8 mouse cellular contexts compared by ENCODE assay signal in the genomic region with DNA sequence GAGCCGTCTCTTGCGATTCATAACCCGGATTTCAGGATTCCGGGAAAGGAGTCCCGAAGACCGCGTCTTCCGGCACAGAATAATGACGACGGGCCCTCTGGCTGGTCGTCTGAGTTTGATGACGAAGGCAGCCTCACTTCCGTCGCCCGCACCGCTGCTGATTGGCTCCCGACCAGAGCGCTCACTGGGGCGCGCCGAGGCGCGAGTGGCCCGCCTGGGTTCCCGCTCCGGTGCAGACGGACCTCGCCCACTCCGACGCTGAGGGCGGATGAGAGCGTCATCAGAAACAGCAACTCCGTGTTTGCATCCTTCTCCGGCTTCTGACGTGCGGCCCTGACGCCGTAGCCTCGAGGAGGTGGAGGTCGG. TPM values are rescaled to one million over a fixed set of nuclear protein-coding genes. Genes with fewer than 3 reads are reported as not detected.
DNase-seq lines count a peak whose midpoint lies in the region; ATAC-seq lines count a peak whose summit lies in the region.

A gene (minus strand): TSS at position 90 of the 366 bp plus-strand sequence.
A gene (plus strand): TSS at position 164 of the 366 bp plus-strand sequence.

- ATAC-seq in hindbrain, embryonic 14.5 days (ENCODE audit: low FRiP score) = peak; percentile 92

- peak within 1 kb of the TSS; percentile 53 for H3K4me3 ChIP-seq in hindbrain, embryonic 14.5 days (replicated peaks; ENCODE audit: low read length)

- no peaks in the 10 kb centered on the region for H3K9me3 ChIP-seq in hindbrain, embryonic 14.5 days (ENCODE audit: control insufficient read depth, low read length)

- H3K9ac ChIP-seq in hindbrain, embryonic 14.5 days = peak within 1 kb of the TSS; percentile 65

- peaks cover 54% of the 10 kb centered on the region for H3K36me3 ChIP-seq in hindbrain, embryonic 14.5 days (replicated peaks; ENCODE audit: control insufficient read depth, insufficient read depth)

- H3K4me2 ChIP-seq in hindbrain, embryonic 14.5 days (replicated peaks) = peak within 1 kb of the TSS; percentile 93

- H3K27me3 ChIP-seq in hindbrain, embryonic 14.5 days (ENCODE audit: control insufficient read depth, insufficient read depth, low read length) = no peaks in the 10 kb centered on the region

- H3K4me1 ChIP-seq in hindbrain, embryonic 14.5 days (replicated peaks; ENCODE audit: control insufficient read depth, insufficient read depth, low read length) = peaks cover 21% of the 10 kb centered on the region

- H3K27ac ChIP-seq in hindbrain, embryonic 14.5 days = peak within 1 kb of the TSS; percentile 70

- WGBS in hindbrain, embryonic 14.5 days = 0% methylated on average over 40 of the region's 40 CpGs

- DNase-seq in R1 (ENCODE audit: low read depth, low spot score) = peak; percentile 98
- peak; percentile 98 for DNase-seq in cerebellum, postnatal 25 days
- peak; percentile 95 to 97 for DNase-seq in frontal cortex, postnatal 25 days (ENCODE audit: low spot score in 2 of 2)
- peak; percentile 98 for DNase-seq in hindbrain, embryonic 14.5 days (ENCODE audit: low spot score)
- peak; percentile 97 to 98 for DNase-seq in layer of hippocampus, postnatal 36 days
- DNase-seq in lung, postnatal 36 days = peak; percentile 97
- DNase-seq in retina, postnatal 1 day = peak; percentile 98
- peak; percentile 93 for DNase-seq in urinary bladder, adult 18-20 months (ENCODE audit: low spot score in 2 of 2)

RNA-seq across cellular contexts. Expression of the first gene that starts in this region (rescaled TPM):
- 25.9 and 28.8 TPM in 2 replicates for polyA plus RNA-seq in hindbrain, embryonic 14.5 days (2014; fragmentation: Nextera tagmentation; extraction: Ambion mirVana)
- total RNA-seq in layer of hippocampus, postnatal 36 days (2021) = 10 to 100 TPM; 54.9 to 61.0 TPM

RNA-seq across cellular contexts. Expression of the second gene that starts in this region (rescaled TPM):
- 54.4 and 61.9 TPM in 2 replicates for polyA plus RNA-seq in hindbrain, embryonic 14.5 days (2014; fragmentation: Nextera tagmentation; extraction: Ambion mirVana)
- 10 to 100 TPM; 37.1 to 43.9 TPM for total RNA-seq in layer of hippocampus, postnatal 36 days (2021)

Comparison
In these comparisons a context has a peak if more than half of its experiments do, and no peak if none do; other contexts are left out.
1. Peak in every context shown above with its lines: DNase-seq, ATAC-seq, H3K4me3 ChIP-seq and H3K27ac ChIP-seq.